Mouse (Mus musculus): ENCODE data around the gene Acsl5. TPM values are rescaled to one million over a fixed set of nuclear protein-coding genes. Genes with fewer than 3 reads are reported as not detected.

The Acsl5 gene
- total RNA-seq, 2 experiments from 2014 or later, result 17.6 to 20.1 TPM

GRCm38 (mm10) chr19:55290621-55291270 is 39.0 kb downstream of the Acsl5 start:
- DNase-seq, result no peak

GRCm38 (mm10) chr19:55292210-55292850 is 40.6 kb downstream of the Acsl5 start:
- no peak for DNase-seq

GRCm38 (mm10) chr19:55293175-55293574 is 41.4 kb downstream of the Acsl5 start:
- no peak for DNase-seq

DNA sequence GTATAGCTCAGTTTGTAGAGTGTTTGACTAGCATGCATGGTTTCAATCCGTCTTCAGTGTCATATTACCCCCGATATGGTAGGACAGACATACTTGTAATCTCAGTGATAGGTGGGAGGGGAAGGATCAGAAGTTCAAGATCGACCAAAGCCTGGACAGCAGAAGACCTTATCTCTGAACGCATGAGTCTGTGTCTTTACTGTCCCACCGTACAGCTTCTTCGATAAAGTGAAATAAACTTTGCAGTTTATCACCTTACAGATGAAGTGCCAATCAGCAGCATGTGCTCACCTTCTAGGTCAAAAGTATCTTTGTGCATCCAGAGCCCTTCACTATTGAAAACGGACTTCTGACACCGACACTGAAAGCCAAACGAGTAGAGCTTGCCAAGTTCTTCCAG is 43.3 kb downstream of the Acsl5 start:
- DNase-seq, result no peak

DNA sequence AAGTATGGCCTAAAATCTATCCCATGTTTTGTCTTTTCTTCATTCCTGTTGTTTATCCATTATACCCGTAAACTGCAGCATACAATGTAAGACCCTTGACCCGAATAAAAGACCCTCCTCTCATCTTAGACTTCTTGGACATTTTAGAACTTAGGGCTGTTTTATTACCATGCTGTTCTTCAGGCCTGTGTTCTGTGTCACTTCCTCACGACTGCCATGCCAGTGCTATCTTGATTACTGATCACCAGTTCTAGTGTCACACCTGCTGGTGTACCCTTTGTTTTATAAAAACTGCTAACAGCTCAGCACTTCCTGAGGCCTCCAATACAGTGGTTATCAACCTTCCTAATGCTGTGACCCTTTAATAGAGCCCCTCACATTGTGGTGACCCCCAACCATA is 43.8 kb downstream of the Acsl5 start:
- DNase-seq, result no peak

GRCm38 (mm10) chr19:55296301-55296700 is 44.6 kb downstream of the Acsl5 start:
- DNase-seq, result no peak

- no peak for DNase-seq
Measured at GRCm38 (mm10) chr19:55297489-55297888, 45.8 kb downstream of the Acsl5 start.

GRCm38 (mm10) chr19:55297961-55298360 is 46.2 kb downstream of the Acsl5 start:
- no peak for DNase-seq

- no peak for DNase-seq
Measured at GRCm38 (mm10) chr19:55299378-55299777, 47.6 kb downstream of the Acsl5 start.

- DNase-seq, result no peak
Measured at GRCm38 (mm10) chr19:55300525-55300924, 48.8 kb downstream of the Acsl5 start.

GRCm38 (mm10) chr19:55305024-55305423 is 53.3 kb downstream of the Acsl5 start:
- DNase-seq, result no peak

DNA sequence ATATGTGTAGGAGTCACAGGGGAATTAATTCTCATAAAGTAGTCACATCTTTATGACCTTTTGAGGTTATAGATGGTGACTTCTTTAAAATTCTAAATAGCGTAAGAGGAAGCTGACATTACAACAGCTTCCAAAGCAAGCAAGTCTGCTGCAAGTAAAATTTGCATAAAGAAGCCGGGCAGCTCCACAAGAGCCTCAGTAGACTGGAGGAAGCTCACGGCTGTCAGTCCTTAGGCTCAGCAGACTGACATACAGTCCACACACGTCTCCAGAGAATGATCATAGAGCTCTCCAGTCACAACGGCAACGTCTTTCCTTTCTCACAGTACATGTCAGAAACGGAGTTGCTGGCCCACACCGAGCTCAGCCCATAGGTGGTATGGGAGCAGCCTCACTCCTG is 60.1 kb downstream of the Acsl5 start:
- DNase-seq, result no peak

DNA sequence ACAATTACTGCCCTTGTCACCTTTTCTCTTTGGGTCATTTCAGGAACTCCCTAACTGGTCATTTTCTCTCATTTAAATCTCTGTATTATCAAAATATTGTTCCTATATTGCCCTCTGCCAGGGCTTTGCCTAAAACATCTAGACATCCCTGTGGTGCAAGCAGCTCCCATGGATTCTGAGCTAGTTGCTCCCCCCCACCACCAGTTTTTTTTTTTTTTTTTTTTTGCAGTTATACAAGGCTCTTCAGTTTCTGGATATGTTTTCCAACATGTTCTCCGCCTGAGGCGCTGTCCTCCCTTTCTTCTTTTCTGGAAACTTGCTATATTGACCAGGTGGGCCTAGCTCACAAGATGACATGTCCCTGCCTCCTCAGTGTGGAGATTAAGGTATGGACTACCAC is 61.9 kb downstream of the Acsl5 start:
- no peak for DNase-seq

DNA sequence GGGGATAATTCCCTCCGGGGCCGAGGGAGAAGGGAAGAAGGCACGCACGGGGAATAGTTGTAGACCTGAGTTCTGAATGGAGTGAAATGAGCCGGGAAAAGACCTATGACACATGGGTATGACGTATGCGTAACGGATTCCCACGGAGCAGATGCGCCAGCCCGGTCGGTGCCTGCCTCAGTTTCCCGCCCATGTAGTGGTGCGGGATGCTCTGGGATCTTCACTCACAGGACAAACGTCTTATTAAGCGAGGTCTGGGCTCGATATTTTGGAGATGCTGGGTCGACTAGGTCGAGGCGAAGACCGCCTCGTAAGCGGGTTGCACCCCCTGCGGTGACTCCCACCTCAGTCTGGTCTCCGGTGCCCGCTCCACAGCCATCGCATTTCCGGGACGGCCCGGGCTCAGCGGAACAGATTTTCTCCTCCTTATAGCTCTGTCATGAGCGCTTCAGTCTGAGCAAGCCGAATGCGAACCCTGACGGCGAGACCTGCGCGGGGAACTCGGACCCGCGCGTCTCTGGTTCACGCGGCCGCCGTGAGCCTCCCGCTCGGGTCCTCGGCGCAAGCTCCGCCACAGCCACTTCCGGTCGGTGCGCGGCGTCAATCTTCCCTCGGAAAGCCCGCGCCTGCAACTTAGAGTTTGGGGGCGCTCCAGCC is 63.8 kb downstream of the Acsl5 start, which contains the start of gene Zdhhc6:
TSS of gene Zdhhc6 (minus strand) at position 581 of the 657 bp plus-strand sequence.
- DNase-seq, result peak; percentile 89

DNA sequence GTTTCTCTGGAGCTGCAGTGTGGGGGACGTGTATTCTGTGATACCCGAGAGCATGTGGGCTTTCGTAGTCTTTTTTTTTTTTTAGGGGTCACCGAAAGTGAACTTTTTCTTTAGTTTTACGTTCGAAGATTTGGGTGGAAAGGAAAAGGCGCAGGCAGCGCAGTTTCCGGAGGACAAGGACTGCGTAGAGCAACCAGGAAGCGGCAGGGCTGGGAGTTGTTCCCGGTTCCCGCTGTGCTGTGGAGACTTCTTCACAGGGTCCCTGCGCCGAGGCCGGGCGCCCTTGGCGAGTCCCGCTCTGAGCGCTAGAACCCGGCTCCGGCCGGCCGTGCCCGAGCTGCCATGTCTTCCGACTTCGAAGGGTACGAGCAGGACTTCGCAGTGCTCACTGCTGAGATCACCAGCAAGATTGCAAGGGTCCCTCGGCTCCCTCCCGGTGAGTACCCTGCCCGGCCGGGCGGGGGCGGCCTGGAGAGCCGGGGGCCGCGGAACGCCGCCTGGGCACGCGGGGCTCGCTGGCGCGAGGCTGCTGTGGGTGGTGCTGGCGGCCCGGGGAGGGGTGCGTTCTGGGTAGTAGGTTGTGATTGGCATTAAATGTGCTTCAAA is 64.5 kb downstream of the Acsl5 start, which contains the start of gene Vti1a:
TSS of gene Vti1a (plus strand) at position 187 of the 606 bp plus-strand sequence.
- peak; percentile 91 for DNase-seq

- DNase-seq, result no peak
Measured at GRCm38 (mm10) chr19:55316901-55317300, 65.2 kb downstream of the Acsl5 start.

DNA sequence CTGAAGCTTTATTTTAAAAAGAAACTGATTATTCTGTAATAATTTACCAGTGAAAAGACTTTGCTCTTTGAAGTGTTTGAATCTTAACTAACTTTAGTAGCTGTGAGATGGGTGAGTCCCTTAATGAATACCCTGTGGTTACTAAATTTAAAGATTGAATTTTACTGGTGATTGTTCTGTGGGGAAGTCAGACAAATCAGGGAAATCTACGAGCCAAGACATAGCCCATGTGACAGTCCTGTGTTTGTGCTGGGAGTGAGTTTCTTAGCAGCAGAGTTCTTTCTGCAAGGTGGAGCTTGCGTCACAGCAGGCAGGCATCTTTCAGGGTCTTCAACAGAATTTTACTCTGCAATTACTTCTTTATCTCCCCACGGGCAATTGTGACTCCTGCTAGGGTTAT is 67.3 kb downstream of the Acsl5 start:
- DNase-seq, result no peak

- no peak for DNase-seq
Measured at GRCm38 (mm10) chr19:55319521-55319920, 67.8 kb downstream of the Acsl5 start.

DNA sequence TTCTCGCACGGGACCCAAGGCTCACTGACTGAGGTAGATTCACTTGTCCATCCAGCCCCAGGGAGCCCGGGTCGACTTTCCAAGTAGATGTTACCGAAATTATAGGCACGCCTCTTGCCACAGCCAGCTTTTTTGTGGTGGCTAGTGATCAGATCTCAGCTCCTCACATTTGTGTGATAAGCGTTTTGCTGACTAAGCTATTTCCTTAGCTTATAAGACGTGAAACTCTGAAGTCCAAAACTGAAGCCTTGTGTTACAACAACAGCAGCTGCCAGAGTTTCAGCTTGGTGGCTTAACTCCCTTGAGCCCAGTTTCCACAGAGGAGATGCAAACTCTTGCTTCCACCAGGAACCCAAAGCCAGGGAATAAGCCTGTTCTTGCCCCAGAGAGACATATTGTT is 70.9 kb downstream of the Acsl5 start:
- DNase-seq, result no peak

GRCm38 (mm10) chr19:55327510-55327909 is 75.8 kb downstream of the Acsl5 start:
- no peak for DNase-seq

DNA sequence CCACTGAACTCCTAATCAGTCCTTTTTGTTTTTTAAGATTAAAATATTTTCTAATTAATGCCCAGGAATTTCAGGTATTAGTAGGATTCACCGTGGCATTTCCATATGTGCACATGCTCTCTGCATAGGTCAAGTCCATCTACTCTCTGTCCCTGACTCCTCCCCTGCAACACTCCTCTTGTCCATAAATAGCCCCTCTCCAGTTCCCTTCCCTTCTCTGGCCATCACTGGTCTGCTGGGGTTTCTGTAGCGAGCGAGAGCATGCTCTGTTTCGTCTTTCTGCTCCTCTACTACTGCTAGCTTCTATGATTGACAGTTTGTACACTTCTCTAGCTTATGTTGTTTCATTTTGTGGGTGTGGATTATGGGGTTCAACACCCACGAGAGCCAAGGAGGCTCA is 80.0 kb downstream of the Acsl5 start:
- no peak for DNase-seq

DNA sequence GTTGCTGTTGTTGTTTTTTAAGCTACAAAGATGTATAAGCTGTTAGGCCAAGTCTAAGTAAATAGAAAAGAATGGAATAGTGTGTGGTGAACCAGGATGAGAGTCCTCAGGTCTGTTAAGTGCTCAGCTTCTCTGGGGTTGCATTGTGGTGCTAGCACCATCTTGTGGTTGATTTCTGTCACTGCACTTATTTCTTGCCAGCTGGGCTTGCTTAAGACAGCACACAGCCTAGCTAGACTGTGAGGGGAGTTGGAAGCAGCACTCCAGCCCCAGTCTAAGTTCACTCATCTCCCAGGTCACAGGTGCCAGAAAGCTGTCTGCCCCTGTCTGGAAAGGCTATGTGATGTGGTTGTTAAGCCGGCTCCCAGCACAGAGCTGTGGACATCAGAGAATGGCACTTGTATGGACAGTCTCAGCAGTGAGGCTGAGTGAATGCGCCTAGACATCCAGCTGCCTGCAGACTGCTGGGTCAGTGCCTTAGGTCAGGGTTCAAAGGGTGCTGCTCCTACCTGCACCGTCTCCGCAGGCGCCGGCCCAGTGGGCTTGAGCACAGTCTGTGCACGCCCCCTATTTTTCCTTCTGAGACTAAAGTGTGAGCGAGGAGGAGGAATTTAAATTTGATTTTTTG is 81.0 kb downstream of the Acsl5 start:
- DNase-seq, result peak; percentile 75

GRCm38 (mm10) chr19:55335881-55336280 is 84.1 kb downstream of the Acsl5 start:
- no peak for DNase-seq

Measured in heart, postnatal 4 days (tissue).